Mouse (Mus musculus): ENCODE results near the gene Pzp. TPM values are rescaled to one million over a fixed set of nuclear protein-coding genes. Genes with fewer than 3 reads are reported as not detected.

Pzp gene
- total and polyA plus RNA-seq, 3 experiments: not detected

DNA sequence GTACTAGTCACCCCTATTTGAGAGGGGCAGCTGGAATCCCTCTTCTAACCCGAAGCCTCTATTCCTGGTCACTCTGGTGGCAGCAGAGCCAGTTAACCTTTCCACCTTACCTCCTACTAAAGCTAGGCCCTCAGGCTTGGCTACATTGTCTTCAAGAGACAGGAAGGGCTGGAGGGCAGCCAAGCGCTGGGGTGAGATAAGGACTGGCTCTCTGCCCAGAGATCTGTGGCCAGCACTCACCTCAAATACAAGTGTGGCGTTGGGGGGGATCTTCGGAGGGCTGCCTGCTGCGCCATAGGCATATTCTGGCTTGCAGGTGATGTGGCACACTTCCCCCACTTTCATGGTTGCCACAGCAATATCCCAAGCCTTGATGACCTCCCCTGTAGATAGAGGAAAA lies 91.0 kb downstream of the Pzp start:
- H3K4me2 ChIP-seq (ENCODE audit: insufficient read depth, low read depth, poor library complexity, severe bottlenecking): no peak overlapping the region
- TF ChIP-seq ZMIZ1 (IDR thresholded peaks at IDR 0.05; ENCODE audit: low read depth, low read length): no peak
- no peak for TF ChIP-seq POLR2A (IDR thresholded peaks at IDR 0.05; ENCODE audit: low read depth, low read length)
- no peak for TF ChIP-seq JUN (IDR thresholded peaks at IDR 0.05; ENCODE audit: insufficient read depth, low read depth, low read length)
- TF ChIP-seq ETS1 (conservative IDR thresholded peaks at IDR 0.05; ENCODE audit: low read depth, low read length): no peak
- TF ChIP-seq JUND (conservative IDR thresholded peaks at IDR 0.05; ENCODE audit: low read depth, low read length): no peak
- dilution Hi-C loops (cut with MboI; ENCODE audit: extremely low pct_ligation_motif_present, extremely low pct_unique_long_range_greater_than_20kb, low sequenced_read_pairs) (no loop called here), in situ Hi-C loops (cut with MboI; ENCODE audit: low pct_ligation_motif_present, low pct_unique_long_range_greater_than_20kb, low sequenced_read_pairs) (no loop called here)
- peaks cover 3 to 18% of the 10 kb centered on the region in 2 experiments; a peak in 3 of 4 replicates for H3K4me1 ChIP-seq (ENCODE audit: control insufficient read depth in 1 of 2, insufficient read depth in 2 of 2)
- no peak overlapping the region for H3K27ac ChIP-seq (ENCODE audit: insufficient read depth, low read depth)
- no peak overlapping the region for H3K9ac ChIP-seq (ENCODE audit: insufficient read depth, low read depth)
- no peaks in the 10 kb centered on the region for H3K9me3 ChIP-seq (replicated peaks; ENCODE audit: low read length)
- H3K4me3 ChIP-seq (replicated peaks in 1 of 3; ENCODE audit: low read depth in 2 of 3, low read length in 2 of 3, poor library complexity in 1 of 3): no peak overlapping the region
- no peak for DNase-seq (ENCODE audit: extremely low read depth)
- no peaks in the 10 kb centered on the region for H3K27me3 ChIP-seq (replicated peaks)
- peaks cover 56 to 60% of the 10 kb centered on the region in 2 experiments for H3K36me3 ChIP-seq (replicated peaks in 1 of 2; ENCODE audit: control insufficient read depth in 1 of 2, insufficient read depth in 1 of 2, low read length in 1 of 2)
- H3K79me2 ChIP-seq (replicated peaks; ENCODE audit: control insufficient read depth, extremely low read depth, insufficient read depth, poor library complexity, severe bottlenecking): peaks cover 27% of the 10 kb centered on the region

Other genes starting within 250 kb of the Pzp start
- gene Tead4, start 225.9 kb downstream of the Pzp start, total RNA-seq (2012; rRNA removed): not detected in 2 replicates
- gene Tead4, start 225.9 kb downstream of the Pzp start, total RNA-seq (2014; rRNA removed): not detected in 2 replicates
- gene Tead4, start 225.9 kb downstream of the Pzp start, polyA plus RNA-seq (2012; ENCODE audit: insufficient read length, low read depth): 0.15 TPM in 1 of 2 replicates, not detected in the other
- gene Tulp3, start 170.9 kb downstream of the Pzp start, total RNA-seq (2012; rRNA removed): 4.9 and 5.5 TPM in 2 replicates
- gene Tulp3, start 170.9 kb downstream of the Pzp start, total RNA-seq (2014; rRNA removed): 3.7 and 5.6 TPM in 2 replicates
- 11.5 and 13.1 TPM in 2 replicates for gene Tulp3, start 170.9 kb downstream of the Pzp start, polyA plus RNA-seq (2012; ENCODE audit: insufficient read length, low read depth)
- 28.7 and 34.9 TPM in 2 replicates for gene Rhno1, start 163.8 kb downstream of the Pzp start, total RNA-seq (2012; rRNA removed)
- gene Rhno1, start 163.8 kb downstream of the Pzp start, total RNA-seq (2014; rRNA removed): 18.5 and 19.3 TPM in 2 replicates
- gene Rhno1, start 163.8 kb downstream of the Pzp start, polyA plus RNA-seq (2012; ENCODE audit: insufficient read length, low read depth): 53.4 and 60.0 TPM in 2 replicates
- gene Foxm1, start 163.8 kb downstream of the Pzp start, total RNA-seq (2012; rRNA removed): 14.3 and 16.8 TPM in 2 replicates
- gene Foxm1, start 163.8 kb downstream of the Pzp start, total RNA-seq (2014; rRNA removed): 5.8 and 6.0 TPM in 2 replicates
- gene Foxm1, start 163.8 kb downstream of the Pzp start, polyA plus RNA-seq (2012; ENCODE audit: insufficient read length, low read depth): 32.5 and 41.0 TPM in 2 replicates
- gene Tex52, start 151.3 kb downstream of the Pzp start, total RNA-seq (2012; rRNA removed): 0.13 TPM in 1 of 2 replicates, not detected in the other
- gene Tex52, start 151.3 kb downstream of the Pzp start, total RNA-seq (2014; rRNA removed): not detected in 2 replicates
- gene Tex52, start 151.3 kb downstream of the Pzp start, polyA plus RNA-seq (2012; ENCODE audit: insufficient read length, low read depth): not detected in 2 replicates
- not detected in 2 replicates for gene Gm44596, start 151.2 kb downstream of the Pzp start, total RNA-seq (2012; rRNA removed)
- gene Gm44596, start 151.2 kb downstream of the Pzp start, total RNA-seq (2014; rRNA removed): not detected in 2 replicates
- gene Gm44596, start 151.2 kb downstream of the Pzp start, polyA plus RNA-seq (2012; ENCODE audit: insufficient read length, low read depth): not detected in 2 replicates
- gene Nrip2, start 127.4 kb downstream of the Pzp start, total RNA-seq (2012; rRNA removed): 0.13 TPM in 2 replicates
- not detected in 2 replicates for gene Nrip2, start 127.4 kb downstream of the Pzp start, total RNA-seq (2014; rRNA removed)
- gene Nrip2, start 127.4 kb downstream of the Pzp start, polyA plus RNA-seq (2012; ENCODE audit: insufficient read length, low read depth): 1.1 and 1.3 TPM in 2 replicates
- gene Itfg2, start 101.8 kb downstream of the Pzp start, total RNA-seq (2012; rRNA removed): 16.8 and 17.9 TPM in 2 replicates
- gene Itfg2, start 101.8 kb downstream of the Pzp start, total RNA-seq (2014; rRNA removed): 5.3 and 8.0 TPM in 2 replicates
- 45.1 and 45.3 TPM in 2 replicates for gene Itfg2, start 101.8 kb downstream of the Pzp start, polyA plus RNA-seq (2012; ENCODE audit: insufficient read length, low read depth)
- 265 and 319 TPM in 2 replicates for gene Fkbp4, start 88.0 kb downstream of the Pzp start, total RNA-seq (2012; rRNA removed)
- 190 and 198 TPM in 2 replicates for gene Fkbp4, start 88.0 kb downstream of the Pzp start, total RNA-seq (2014; rRNA removed)
- 304 and 366 TPM in 2 replicates for gene Fkbp4, start 88.0 kb downstream of the Pzp start, polyA plus RNA-seq (2012; ENCODE audit: insufficient read length, low read depth)
- gene A2ml1, start 54.9 kb upstream of the Pzp start, total RNA-seq (2012; rRNA removed): not detected in 2 replicates
- not detected in 2 replicates for gene A2ml1, start 54.9 kb upstream of the Pzp start, total RNA-seq (2014; rRNA removed)
- gene A2ml1, start 54.9 kb upstream of the Pzp start, polyA plus RNA-seq (2012; ENCODE audit: insufficient read length, low read depth): not detected in 2 replicates
- gene Klrb1a, start 96.8 kb upstream of the Pzp start, total RNA-seq (2012; rRNA removed): not detected in 2 replicates
- gene Klrb1a, start 96.8 kb upstream of the Pzp start, total RNA-seq (2014; rRNA removed): not detected in 2 replicates
- not detected in 2 replicates for gene Klrb1a, start 96.8 kb upstream of the Pzp start, polyA plus RNA-seq (2012; ENCODE audit: insufficient read length, low read depth)
- gene Clec2h, start 135.7 kb upstream of the Pzp start, total RNA-seq (2012; rRNA removed): not detected in 2 replicates
- gene Clec2h, start 135.7 kb upstream of the Pzp start, total RNA-seq (2014; rRNA removed): not detected in 2 replicates
- gene Clec2h, start 135.7 kb upstream of the Pzp start, polyA plus RNA-seq (2012; ENCODE audit: insufficient read length, low read depth): not detected in 2 replicates
- 1.1 and 1.3 TPM in 2 replicates for gene Klrb1, start 196.3 kb upstream of the Pzp start, total RNA-seq (2012; rRNA removed)
- 1.1 and 1.3 TPM in 2 replicates for gene Klrb1, start 196.3 kb upstream of the Pzp start, total RNA-seq (2014; rRNA removed)
- 0.29 and 0.79 TPM in 2 replicates for gene Klrb1, start 196.3 kb upstream of the Pzp start, polyA plus RNA-seq (2012; ENCODE audit: insufficient read length, low read depth)